ENCODE assay signal across 7 mouse cellular contexts in the genomic region with DNA sequence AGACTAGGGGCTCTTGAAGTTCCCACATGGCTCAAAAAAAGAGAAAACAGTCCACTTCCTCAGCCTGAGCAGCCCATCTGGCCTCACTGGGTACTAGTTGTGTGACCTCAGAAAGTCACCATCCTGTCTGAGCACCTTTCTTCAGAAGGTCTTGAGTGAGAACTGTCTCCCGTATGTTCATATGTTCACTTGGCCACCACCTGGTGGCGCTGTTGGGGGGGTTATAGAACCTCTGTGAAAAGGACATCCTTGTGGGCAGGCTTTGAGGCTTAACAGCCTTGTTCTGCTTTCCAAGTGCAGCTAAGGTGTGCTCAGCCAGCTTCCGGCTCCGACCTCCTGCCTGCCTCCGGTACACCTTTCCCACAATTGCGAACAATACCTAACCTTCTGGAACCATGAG. TPM values are rescaled to one million over a fixed set of nuclear protein-coding genes. Genes with fewer than 3 reads are reported as not detected.
DNase-seq lines count a peak whose midpoint lies in the region; ATAC-seq and TF ChIP-seq lines count a peak whose summit lies in the region.

No protein-coding gene starts in this region.

- no peak overlapping the region for H3K4me3 ChIP-seq in kidney, postnatal 0 days (replicated peaks; ENCODE audit: low read depth, low read length)
- H3K4me3 ChIP-seq in cortical plate, adult 2 months (ENCODE audit: insufficient read depth, low read length) = no peak overlapping the region
- no peak overlapping the region for H3K4me3 ChIP-seq in liver, postnatal 0 days (ENCODE audit: low read depth, low read length)

- no peak for TF ChIP-seq POLR2A in cortical plate, adult 2 months (IDR thresholded peaks at IDR 0.05; ENCODE audit: extremely low read depth, insufficient read depth, low read length)

- H3K9me3 ChIP-seq in kidney, postnatal 0 days (replicated peaks; ENCODE audit: low read length) = no peaks in the 10 kb centered on the region
- no peaks in the 10 kb centered on the region for H3K9me3 ChIP-seq in liver, postnatal 0 days (ENCODE audit: low read length)

- no peak for ATAC-seq in kidney, postnatal 0 days (replicated peaks; ENCODE audit: low FRiP score, low read depth)
- ATAC-seq in liver, postnatal 0 days = no peak

- WGBS in kidney, postnatal 0 days = 80% methylated on average over 6 of the region's 6 CpGs
- WGBS in liver, postnatal 0 days (ENCODE audit: insufficient replicate concordance) = 73% methylated on average over 6 of the region's 6 CpGs

- no peak overlapping the region for H3K4me2 ChIP-seq in kidney, postnatal 0 days (ENCODE audit: low read length)
- no peak overlapping the region for H3K4me2 ChIP-seq in liver, postnatal 0 days (ENCODE audit: low read depth, low read length)

- H3K27me3 ChIP-seq in kidney, postnatal 0 days (ENCODE audit: insufficient read depth, low read length) = no peaks in the 10 kb centered on the region
- H3K27me3 ChIP-seq in liver, postnatal 0 days (ENCODE audit: insufficient read depth, low read length) = no peaks in the 10 kb centered on the region

- TF ChIP-seq EP300 in liver, postnatal 0 days (IDR thresholded peaks at IDR 0.05; ENCODE audit: low read depth) = no peak

- H3K4me1 ChIP-seq in kidney, postnatal 0 days (replicated peaks; ENCODE audit: insufficient read depth, low read length) = 0 out of 2 replicates have a peak, but pooled peaks cover 4% of the 10 kb centered on the region
- no peaks in the 10 kb centered on the region for H3K4me1 ChIP-seq in cortical plate, adult 2 months (ENCODE audit: control insufficient read depth, insufficient read depth, low read length)
- no peaks in the 10 kb centered on the region for H3K4me1 ChIP-seq in liver, postnatal 0 days (ENCODE audit: insufficient read depth)

- no peak overlapping the region for H3K27ac ChIP-seq in kidney, postnatal 0 days
- H3K27ac ChIP-seq in cortical plate, adult 2 months (ENCODE audit: insufficient read depth, low read length) = no peak overlapping the region
- no peak overlapping the region for H3K27ac ChIP-seq in liver, postnatal 0 days (ENCODE audit: low read depth)

- no peak overlapping the region for H3K9ac ChIP-seq in kidney, postnatal 0 days (ENCODE audit: low read depth, low read length)
- no peak overlapping the region for H3K9ac ChIP-seq in liver, postnatal 0 days (replicated peaks)

- H3K36me3 ChIP-seq in kidney, postnatal 0 days (ENCODE audit: insufficient read depth, low read length) = peaks cover 9% of the 10 kb centered on the region; the same call in 1 of the 2 replicates
- no peaks in the 10 kb centered on the region for H3K36me3 ChIP-seq in liver, postnatal 0 days (replicated peaks; ENCODE audit: insufficient read depth, low read length)

- TF ChIP-seq CTCF in kidney, postnatal 0 days (IDR thresholded peaks at IDR 0.05; ENCODE audit: low read depth) = peak; percentile 69
- TF ChIP-seq CTCF in cortical plate, adult 2 months (IDR thresholded peaks at IDR 0.05; ENCODE audit: extremely low read depth, insufficient read depth, low read length) = peak; percentile 55
- peak; percentile 76 for TF ChIP-seq CTCF in liver, postnatal 0 days (IDR thresholded peaks at IDR 0.05; ENCODE audit: low read depth)

- DNase-seq in kidney, postnatal 0 days (ENCODE audit: low spot score) = peak; percentile 63
- no peak for DNase-seq in kidney, postnatal 14 days
- DNase-seq in MN1 (ENCODE audit: low spot score) = peak; percentile 52
- peak; percentile 67 for DNase-seq in liver, postnatal 0 days
- DNase-seq in thymus, postnatal 25 days = peak; percentile 17
- DNase-seq in urinary bladder, postnatal 4 days (ENCODE audit: low spot score in 2 of 2) = no peak

RNA-seq across cellular contexts. Expression of a gene that starts 10.1 kb away (rescaled TPM):
- 15.6 and 19.4 TPM in 2 replicates for polyA plus RNA-seq in kidney, postnatal 0 days (2015; fragmentation: Nextera tagmentation; extraction: Ambion mirVana)
- 77.9 and 93.2 TPM in 2 replicates for polyA plus RNA-seq in cortical plate, adult 2 months (2012; rRNA removed)
- 1.4 and 3.8 TPM in 2 replicates for polyA plus RNA-seq in liver, postnatal 0 days (2015; fragmentation: Nextera tagmentation; extraction: Ambion mirVana)

RNA-seq across cellular contexts. Expression of a gene that starts 15.2 kb away (rescaled TPM):
- polyA plus RNA-seq in kidney, postnatal 0 days (2015; fragmentation: Nextera tagmentation; extraction: Ambion mirVana) = 28.0 and 30.5 TPM in 2 replicates
- 63.6 and 66.2 TPM in 2 replicates for polyA plus RNA-seq in cortical plate, adult 2 months (2012; rRNA removed)
- polyA plus RNA-seq in liver, postnatal 0 days (2015; fragmentation: Nextera tagmentation; extraction: Ambion mirVana) = 2.1 and 2.3 TPM in 2 replicates

RNA-seq across cellular contexts. Expression of a gene that starts 37.1 kb away (rescaled TPM):
- 42.4 and 44.8 TPM in 2 replicates for polyA plus RNA-seq in kidney, postnatal 0 days (2015; fragmentation: Nextera tagmentation; extraction: Ambion mirVana)
- not detected in 2 replicates for polyA plus RNA-seq in cortical plate, adult 2 months (2012; rRNA removed)
- 0.13 TPM in 1 of 2 replicates, not detected in the other for polyA plus RNA-seq in liver, postnatal 0 days (2015; fragmentation: Nextera tagmentation; extraction: Ambion mirVana)

Comparison
In these comparisons a context has a peak if more than half of its experiments do, and no peak if none do; other contexts are left out.
1. DNase-seq: peak in kidney, postnatal 0 days (single experiment), MN1 (single experiment), liver, postnatal 0 days (single experiment) and thymus, postnatal 25 days (single experiment); none in kidney, postnatal 14 days (single experiment) and urinary bladder, postnatal 4 days (0 of 2).
2. RNA of a gene that starts 37.1 kb away (polyA plus RNA-seq): 42.4 to 44.8 TPM in kidney, postnatal 0 days; 0.13 TPM in liver, postnatal 0 days and not detected in cortical plate, adult 2 months; every median in the first group is over 10 times any median in the second.
3. Peak in every context shown above with its lines, with median percentiles within 50 percentile points of each other: CTCF ChIP-seq.